Comparison of ENCODE assay signal across 13 mouse cellular contexts in the genomic region with DNA sequence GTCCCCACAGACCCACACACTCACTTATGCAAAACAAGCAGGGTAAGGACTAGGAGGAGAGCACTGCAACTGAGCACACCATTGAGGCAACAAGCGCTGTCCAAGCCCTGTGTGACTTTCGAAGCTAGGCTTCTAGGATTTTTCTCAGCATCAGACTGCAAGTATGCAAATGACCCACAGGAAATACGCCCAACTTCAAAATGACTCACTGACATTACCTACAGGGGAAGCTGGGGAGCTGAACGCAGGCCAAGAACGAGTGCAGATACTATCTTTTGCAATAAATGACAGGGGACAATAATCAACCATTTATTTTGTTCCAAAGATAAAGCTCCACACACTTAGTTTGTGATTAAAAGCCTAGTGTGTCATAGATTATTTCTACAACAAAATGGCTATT. TPM values are rescaled to one million over a fixed set of nuclear protein-coding genes. Genes with fewer than 3 reads are reported as not detected.
"Had no signal": no experiment of that assay in that cellular context is flagged by ENCODE, and none has a peak within 500 bp of the region (broad histone marks: within the 10 kb centered on the region; RNA-seq: fewer than 3 reads in every experiment).

No protein-coding gene starts in this region.

- DNase-seq: kidney, postnatal 10 days; lung, embryonic 14.5 days; lung, postnatal 10 days; lung, postnatal 4 days; midbrain, embryonic 14.5 days; thymus, adult 2 months; thymus, postnatal 25 days had no signal

RNA-seq across cellular contexts. Expression of gene Il9, which starts 6.0 kb away (rescaled TPM):
- total RNA-seq: layer of hippocampus, adult 8-10 months; layer of hippocampus, postnatal 14 days; left cerebral cortex, adult 2 months; left cerebral cortex, postnatal 25 days; megakaryocyte, adult 5-6 weeks; neutrophil, adult 5-6 weeks had no signal

RNA-seq across cellular contexts. Expression of gene Fbxl21, which starts 34.3 kb away (rescaled TPM):
- total RNA-seq: megakaryocyte, adult 5-6 weeks had no signal

RNA-seq across cellular contexts. Expression of gene Slc25a48, which starts 49.9 kb away (rescaled TPM):
- total RNA-seq: left cerebral cortex, adult 2 months; megakaryocyte, adult 5-6 weeks had no signal
